Mouse (Mus musculus) liver, embryonic 16.5 days (tissue): ENCODE results near the gene Iffo2. TPM values are rescaled to one million over a fixed set of nuclear protein-coding genes. Genes with fewer than 3 reads are reported as not detected.
A peak's percentile ranks its signal among the peaks of the same experiment; 100 is the strongest.

Source experiments
- ATAC-seq: fragments of 200-750 bp; cut with Nextera tagmentation; 2 replicates; pipeline ENCODE4 v1.8.0; 2017; ENCODE audit warnings: low read depth, mild to moderate bottlenecking, moderate number of reproducible peaks, moderate library complexity
- H3K27ac ChIP-seq: fragments of 300-500 bp; sonication (generic); 2 replicates; pipeline ENCODE4 v1.5.1; 2014; ENCODE audit warnings: mild to moderate bottlenecking, low read length
- H3K27me3 ChIP-seq: fragments of 300-500 bp; sonication (generic); 2 replicates; pipeline ENCODE4 v1.6.1; 2014; ENCODE audit warnings: low read depth, low read length, mixed read lengths; ENCODE audit not compliant: control insufficient read depth, insufficient read depth
- H3K36me3 ChIP-seq: fragments of 300-500 bp; sonication (generic); 2 replicates; pipeline ENCODE4 v1.6.1; 2014; ENCODE audit warnings: mild to moderate bottlenecking; ENCODE audit not compliant: control insufficient read depth, insufficient read depth
- H3K4me1 ChIP-seq: fragments of 300-500 bp; sonication (generic); 2 replicates; pipeline ENCODE4 v1.6.1; 2014; ENCODE audit warnings: low read depth, low read length, mixed read lengths; ENCODE audit not compliant: control insufficient read depth
- H3K4me2 ChIP-seq: fragments of 300-500 bp; sonication (generic); 2 replicates; pipeline ENCODE4 v1.6.1; 2014; ENCODE audit warnings: low read depth, low read length, mixed read lengths
- H3K4me3 ChIP-seq: fragments of 300-500 bp; sonication (generic); 2 replicates; pipeline ENCODE4 v1.5.1; 2014; ENCODE audit warnings: low read depth, mild to moderate bottlenecking, low read length
- H3K9ac ChIP-seq: fragments of 300-500 bp; sonication (generic); 2 replicates; pipeline ENCODE4 v1.6.1; 2014; ENCODE audit warnings: low read depth, low read length
- H3K9me3 ChIP-seq: fragments of 300-500 bp; sonication (generic); replicated peaks from 2 replicates; pipeline ENCODE4 v1.6.1; 2016; ENCODE audit warnings: low read length; ENCODE audit not compliant: control insufficient read depth
- WGBS: fragments of 180-500 bp; shearing (Covaris S2); extraction: QIAGEN DNeasy Blood & Tissue Kit; methylation state at CpG from one replicate; pipeline ENCODE4 v1.1.7; 2014; ENCODE audit not compliant: insufficient replicate concordance; 5-methylcytosine and 5-hydroxymethylcytosine counted together
- polyA plus RNA-seq: library from polyadenylated mRNA; unstranded; fragments of >200 nt; fragmentation: Nextera tagmentation; extraction: Ambion mirVana; gene quantifications from 2 replicates; pipeline ENCODE4 v1.2.1, GENCODE M21; 2015

Iffo2 gene
- polyA plus RNA-seq, 1 experiment from 2014 or later = 0.66 TPM

DNA sequence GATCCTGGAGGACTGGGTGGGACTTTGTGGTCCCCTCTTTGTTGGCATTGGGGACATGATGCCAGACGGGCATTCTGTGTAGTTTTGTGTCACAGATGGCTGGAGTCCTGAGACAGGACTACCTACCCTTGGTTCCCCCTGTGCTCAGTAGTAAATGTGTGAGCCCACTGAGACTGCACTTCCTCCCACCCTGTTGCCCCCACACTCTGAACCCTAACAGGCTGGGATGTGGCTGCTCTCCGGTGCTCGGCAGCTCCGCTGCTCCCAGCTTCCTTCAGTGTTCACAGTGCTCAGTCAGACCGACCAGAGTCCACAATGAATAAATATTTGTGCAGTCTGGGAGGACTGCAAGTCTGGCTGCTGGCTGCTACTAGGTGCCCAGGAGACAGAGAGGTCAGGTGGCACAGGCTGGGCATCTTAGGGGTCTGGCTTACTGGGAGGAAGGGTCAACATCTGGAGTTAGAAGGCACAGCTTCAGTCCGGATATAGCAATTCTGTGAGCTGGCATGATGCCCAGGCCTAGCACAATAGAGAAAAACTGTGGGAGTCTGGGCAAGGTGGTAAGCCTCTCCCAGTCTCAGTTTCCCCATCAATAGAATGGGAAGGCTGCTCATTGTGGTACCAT is 51.2 kb downstream of the Iffo2 start:
- ATAC-seq = peak; percentile 58
- H3K36me3 ChIP-seq = no peaks in the 10 kb centered on the region
- peak overlapping the region; percentile 29 for H3K4me3 ChIP-seq
- WGBS = 22% methylated on average over 6 of the region's 6 CpGs
- H3K27me3 ChIP-seq = peaks cover 9% of the 10 kb centered on the region
- no peaks in the 10 kb centered on the region for H3K9me3 ChIP-seq
- H3K4me1 ChIP-seq = peaks cover 33% of the 10 kb centered on the region
- H3K9ac ChIP-seq = no peak overlapping the region
- peak overlapping the region; percentile 77 for H3K27ac ChIP-seq
- H3K4me2 ChIP-seq = peak overlapping the region; percentile 53

DNA sequence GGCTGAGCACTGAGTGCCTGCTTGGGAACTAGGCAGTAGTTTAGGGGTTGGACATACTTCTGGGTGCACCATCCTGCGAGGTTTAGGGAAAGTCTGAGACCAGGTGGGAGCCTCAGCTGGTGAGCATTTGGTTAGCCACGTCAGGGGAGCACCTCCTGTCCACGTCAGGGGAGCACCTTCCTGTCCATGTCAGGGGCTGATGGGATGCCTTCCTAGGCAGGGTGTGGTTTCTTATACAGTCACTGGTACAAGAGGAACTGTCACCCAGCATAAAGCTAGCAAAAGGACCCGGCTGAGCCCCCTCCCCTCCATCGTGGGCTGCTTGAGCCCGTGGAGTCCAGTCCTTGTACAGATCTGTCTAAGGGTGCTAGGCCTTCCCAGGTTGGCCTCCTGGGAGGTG is 52.0 kb downstream of the Iffo2 start:
- WGBS = 44% methylated on average over 6 of the region's 6 CpGs
- H3K27me3 ChIP-seq = 0 out of 2 replicates have a peak, but pooled peaks cover under 1% of the 10 kb centered on the region
- no peak overlapping the region for H3K4me2 ChIP-seq
- ATAC-seq = no peak
- H3K9ac ChIP-seq = no peak overlapping the region
- H3K4me3 ChIP-seq = no peak overlapping the region
- no peaks in the 10 kb centered on the region for H3K36me3 ChIP-seq
- peak overlapping the region; percentile 77 for H3K27ac ChIP-seq
- no peaks in the 10 kb centered on the region for H3K9me3 ChIP-seq
- H3K4me1 ChIP-seq = peaks cover 36% of the 10 kb centered on the region

DNA sequence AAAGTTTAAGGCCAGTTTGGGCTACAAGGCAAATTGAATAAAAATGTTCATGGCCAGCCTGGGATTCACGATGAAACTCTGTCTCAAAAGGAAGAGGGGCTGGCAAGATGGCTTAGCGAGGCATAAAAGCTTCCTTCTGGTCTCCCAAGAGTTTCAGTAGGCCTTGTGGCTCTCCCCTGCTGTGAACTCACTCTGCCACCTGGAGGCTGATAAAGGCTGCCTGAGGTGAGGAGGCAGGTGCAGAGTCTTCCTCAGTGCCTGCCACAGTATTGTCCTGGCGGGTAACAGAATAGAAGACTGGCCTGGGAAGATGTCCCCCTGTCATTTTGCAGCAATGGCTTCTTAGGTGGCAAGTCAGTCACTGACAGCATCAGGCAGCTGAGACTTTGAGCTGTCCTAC is 52.6 kb downstream of the Iffo2 start:
- ATAC-seq = no peak
- Histone ChIP-seq H3K27ac (no peak overlapping the region), H3K4me3 (no peak overlapping the region), H3K9me3 (no peaks in the 10 kb centered on the region), H3K9ac (no peak overlapping the region), H3K4me1 (peaks cover 37% of the 10 kb centered on the region), H3K27me3 (no peaks in the 10 kb centered on the region), H3K4me2 (no peak overlapping the region), H3K36me3 (no peaks in the 10 kb centered on the region)
- WGBS = 51% methylated on average over 3 of the region's 3 CpGs

DNA sequence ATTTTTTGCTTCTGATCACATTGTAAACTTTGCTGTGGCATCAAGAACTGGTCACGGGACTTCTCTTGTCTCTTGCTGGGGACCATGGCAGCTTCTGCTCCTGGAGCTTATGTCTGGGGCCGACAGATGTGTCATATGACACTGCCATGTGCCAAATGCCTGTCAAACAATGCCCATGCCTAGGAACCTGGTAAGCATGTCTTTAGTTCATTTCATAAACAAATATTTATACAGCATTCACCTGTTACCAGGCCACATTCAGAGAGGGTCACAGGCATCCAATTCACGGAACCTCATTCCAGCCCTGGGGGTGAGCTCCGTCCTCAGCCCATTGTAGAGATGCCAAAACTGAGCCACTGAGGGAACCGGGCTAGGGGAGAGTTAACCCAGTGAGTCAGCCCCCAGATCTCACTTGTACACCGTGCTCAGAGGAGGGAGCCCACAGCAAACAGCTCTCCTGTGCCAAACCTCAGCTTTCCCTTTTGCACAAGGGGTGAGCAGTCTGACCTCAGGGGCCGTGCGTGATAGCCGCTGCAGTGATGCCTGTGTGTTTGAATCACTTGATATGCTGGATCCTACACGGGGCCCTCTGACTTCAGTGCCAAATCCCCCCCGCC is 53.4 kb downstream of the Iffo2 start:
- Histone ChIP-seq H3K9me3 (no peaks in the 10 kb centered on the region), H3K27me3 (no peaks in the 10 kb centered on the region), H3K27ac (no peak overlapping the region), H3K36me3 (no peaks in the 10 kb centered on the region), H3K4me3 (no peak overlapping the region), H3K4me1 (peaks cover 37% of the 10 kb centered on the region), H3K9ac (no peak overlapping the region), H3K4me2 (no peak overlapping the region)
- ATAC-seq = no peak
- 60% methylated on average over 11 of the region's 11 CpGs for WGBS

- H3K9me3 ChIP-seq = no peaks in the 10 kb centered on the region
- no peaks in the 10 kb centered on the region for H3K36me3 ChIP-seq
- H3K9ac ChIP-seq = no peak overlapping the region
- no peaks in the 10 kb centered on the region for H3K27me3 ChIP-seq
- WGBS = 71% methylated on average over 11 of the region's 11 CpGs
- H3K4me1 ChIP-seq = peaks cover 34% of the 10 kb centered on the region
- no peak overlapping the region for H3K27ac ChIP-seq
- H3K4me3 ChIP-seq = no peak overlapping the region
- ATAC-seq = no peak
- no peak overlapping the region for H3K4me2 ChIP-seq
These were observed 54.4 kb downstream of the Iffo2 start for GRCm38 (mm10) chr4:139584704-139585103.

DNA sequence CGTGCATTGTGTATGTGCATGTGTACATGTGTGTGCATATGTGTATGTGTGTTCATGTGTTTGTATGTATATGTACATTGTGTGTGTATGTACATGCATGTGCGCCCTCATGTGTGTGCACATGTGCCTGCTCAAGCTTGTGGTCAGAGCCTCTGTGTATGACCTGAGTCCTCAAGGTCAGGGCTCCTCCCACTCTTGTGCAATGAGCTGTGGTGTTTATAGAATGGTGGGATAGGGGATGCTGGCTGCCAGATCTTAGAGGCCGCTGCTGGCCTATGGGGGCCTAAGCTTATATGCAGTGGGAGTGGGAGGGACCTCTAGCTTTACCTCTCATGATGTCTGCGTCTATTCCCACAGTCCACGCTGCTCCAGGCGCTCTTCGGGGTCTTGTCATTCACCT is 55.4 kb downstream of the Iffo2 start:
- Histone ChIP-seq H3K36me3 (no peaks in the 10 kb centered on the region), H3K27me3 (no peaks in the 10 kb centered on the region), H3K4me2 (no peak overlapping the region), H3K4me3 (no peak overlapping the region), H3K9me3 (no peaks in the 10 kb centered on the region), H3K4me1 (peaks cover 31% of the 10 kb centered on the region), H3K27ac (no peak overlapping the region), H3K9ac (no peak overlapping the region)
- peak; percentile 41; the same call in 1 of the 2 replicates for ATAC-seq
- 68% methylated on average over 7 of the region's 7 CpGs for WGBS

GRCm38 (mm10) chr4:139587370-139587769 is 57.0 kb downstream of the Iffo2 start:
- no peak for ATAC-seq
- no peak overlapping the region for H3K9ac ChIP-seq
- WGBS = 63% methylated on average over 4 of the region's 4 CpGs

GRCm38 (mm10) chr4:139587773-139588172 is 57.4 kb downstream of the Iffo2 start:
- H3K9me3 ChIP-seq = no peaks in the 10 kb centered on the region
- no peak for ATAC-seq
- H3K27ac ChIP-seq = no peak overlapping the region
- H3K4me3 ChIP-seq = no peak overlapping the region
- H3K36me3 ChIP-seq = no peaks in the 10 kb centered on the region
- WGBS = 79% methylated on average over 4 of the region's 4 CpGs
- H3K9ac ChIP-seq = no peak overlapping the region
- peaks cover 23% of the 10 kb centered on the region for H3K4me1 ChIP-seq
- H3K27me3 ChIP-seq = no peaks in the 10 kb centered on the region
- no peak overlapping the region for H3K4me2 ChIP-seq

More at GRCm38 (mm10) chr4:139587370-139587769, 57.0 kb downstream of the Iffo2 start:
- no peaks in the 10 kb centered on the region for H3K27me3 ChIP-seq
- no peak overlapping the region for H3K4me2 ChIP-seq
- no peaks in the 10 kb centered on the region for H3K36me3 ChIP-seq
- no peak overlapping the region for H3K27ac ChIP-seq
- H3K9me3 ChIP-seq = no peaks in the 10 kb centered on the region
- H3K4me3 ChIP-seq = no peak overlapping the region
- peaks cover 23% of the 10 kb centered on the region for H3K4me1 ChIP-seq

DNA sequence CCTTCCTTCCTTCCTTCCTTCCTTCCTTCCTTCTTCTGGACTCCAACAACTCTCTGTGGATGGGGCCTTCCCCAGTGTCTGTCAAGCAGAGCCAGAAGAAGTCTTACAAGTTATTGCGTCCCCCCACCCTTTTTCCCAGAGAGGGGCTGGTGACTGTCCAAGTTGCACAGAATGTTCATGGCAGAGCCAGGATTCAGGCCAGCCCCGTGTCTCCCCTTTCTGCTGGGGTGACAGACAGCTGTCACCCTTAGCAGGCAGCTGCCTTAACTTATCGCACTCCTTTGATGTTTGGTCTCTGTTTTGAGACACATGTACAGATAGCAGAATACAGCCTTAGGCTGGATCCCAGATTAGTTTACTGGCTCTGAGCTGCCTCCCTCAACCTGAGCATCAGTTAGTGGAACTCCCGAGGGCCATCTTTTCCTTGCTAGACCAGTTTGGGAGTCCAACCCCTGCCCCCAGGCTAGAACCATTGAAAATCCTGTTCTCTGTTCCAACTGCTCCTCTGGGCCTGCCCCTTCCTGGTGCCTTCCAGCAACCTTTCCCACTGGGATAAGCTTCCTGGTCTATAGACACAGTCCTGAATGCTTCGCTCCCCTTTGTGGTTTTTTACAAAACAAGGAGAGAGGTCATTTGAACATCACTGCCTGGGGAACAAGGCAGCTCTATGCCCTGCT is 59.1 kb downstream of the Iffo2 start:
- ATAC-seq = no peak
- no peak overlapping the region for H3K4me3 ChIP-seq
- H3K27ac ChIP-seq = no peak overlapping the region
- H3K36me3 ChIP-seq = no peaks in the 10 kb centered on the region
- H3K4me1 ChIP-seq = peaks cover 21% of the 10 kb centered on the region
- no peaks in the 10 kb centered on the region for H3K9me3 ChIP-seq
- WGBS = 58% methylated on average over 5 of the region's 5 CpGs
- H3K9ac ChIP-seq = no peak overlapping the region
- no peak overlapping the region for H3K4me2 ChIP-seq
- no peaks in the 10 kb centered on the region for H3K27me3 ChIP-seq
